Comparison of ENCODE assay signal across 34 mouse cellular contexts in genomic region chr2:156309948-156310347, GRCm38 (mm10).
"Had no signal": no experiment of that assay in that cellular context is flagged by ENCODE, and none has a peak within 500 bp of the region (broad histone marks: within the 10 kb centered on the region; RNA-seq: fewer than 3 reads in every experiment).

No protein-coding gene starts in this region.

- H3K4me3 ChIP-seq: heart, embryonic 10.5 days; heart, embryonic 12.5 days; heart, embryonic 13.5 days; heart, embryonic 15.5 days; hindbrain, embryonic 10.5 days; hindbrain, embryonic 12.5 days; hindbrain, embryonic 13.5 days; hindbrain, embryonic 15.5 days; intestine, embryonic 15.5 days; kidney, embryonic 15.5 days; layer of hippocampus, adult 2 months had no signal

- H3K4me2 ChIP-seq: heart, embryonic 11.5 days; heart, embryonic 12.5 days; heart, embryonic 13.5 days; heart, embryonic 15.5 days; hindbrain, embryonic 12.5 days; hindbrain, embryonic 13.5 days; hindbrain, embryonic 14.5 days; hindbrain, embryonic 15.5 days; intestine, embryonic 15.5 days; kidney, embryonic 15.5 days had no signal

- DNase-seq: heart, postnatal 14 days; heart, postnatal 36 days; heart, postnatal 4 days; kidney, adult 11 months; kidney, adult 18-20 months; kidney, adult 2 months; kidney, adult 8-10 months; kidney, adult 9 months; kidney, postnatal 10 days; kidney, postnatal 14 days; kidney, postnatal 25 days; kidney, postnatal 36 days; kidney, postnatal 4 days; layer of hippocampus, adult 9-11 months; layer of hippocampus, postnatal 36 days had no signal

- H3K9me3 ChIP-seq: heart, embryonic 10.5 days; heart, embryonic 12.5 days; heart, embryonic 13.5 days; heart, embryonic 15.5 days; hindbrain, embryonic 10.5 days; hindbrain, embryonic 12.5 days; hindbrain, embryonic 13.5 days; hindbrain, embryonic 15.5 days; intestine, embryonic 15.5 days; kidney, embryonic 15.5 days had no signal

- H3K27me3 ChIP-seq: heart, embryonic 12.5 days; heart, embryonic 13.5 days; heart, embryonic 15.5 days; hindbrain, embryonic 12.5 days; hindbrain, embryonic 13.5 days; hindbrain, embryonic 15.5 days; intestine, embryonic 15.5 days; kidney, embryonic 15.5 days had no signal

- H3K36me3 ChIP-seq: intestine, embryonic 15.5 days had no signal

- ATAC-seq: hindbrain, embryonic 16.5 days; hindbrain, postnatal 0 days; inflammation-experienced regulatory T-cells, adult 6 months; intestine, embryonic 15.5 days; intestine, embryonic 16.5 days; intestine, postnatal 0 days had no signal

- H3K27ac ChIP-seq: heart, embryonic 10.5 days; heart, embryonic 13.5 days; heart, embryonic 15.5 days; hindbrain, embryonic 10.5 days; hindbrain, embryonic 12.5 days; hindbrain, embryonic 13.5 days; hindbrain, embryonic 14.5 days; hindbrain, embryonic 15.5 days; hindbrain, postnatal 0 days; intestine, embryonic 15.5 days; kidney, embryonic 15.5 days; kidney, postnatal 0 days; layer of hippocampus, adult 2 months had no signal

- H3K9ac ChIP-seq: heart, embryonic 12.5 days; heart, embryonic 13.5 days; heart, embryonic 15.5 days; hindbrain, embryonic 12.5 days; hindbrain, embryonic 13.5 days; hindbrain, embryonic 14.5 days; hindbrain, embryonic 15.5 days; intestine, embryonic 15.5 days; kidney, embryonic 15.5 days had no signal
